Mouse (Mus musculus): ENCODE measurements around the gene Krt35. TPM values are rescaled to one million over a fixed set of nuclear protein-coding genes. Genes with fewer than 3 reads are reported as not detected.

The Krt35 gene
- polyA plus RNA-seq, 1 experiment from 2014 or later: not detected

- Histone ChIP-seq H3K4me1 (ENCODE audit: control insufficient read depth, insufficient read depth, low read length) (no peaks in the 10 kb centered on the region), H3K4me3 (ENCODE audit: low read depth, low read length) (no peak within 1 kb of the TSS), H3K9me3 (replicated peaks; ENCODE audit: control insufficient read depth, low read length, poor library complexity, severe bottlenecking) (no peaks in the 10 kb centered on the region), H3K27me3 (ENCODE audit: control insufficient read depth, insufficient read depth, low read depth, low read length) (no peaks in the 10 kb centered on the region), H3K36me3 (ENCODE audit: control insufficient read depth, insufficient read depth, low read length) (no peaks in the 10 kb centered on the region), H3K9ac (ENCODE audit: low read depth, low read length) (no peak within 1 kb of the TSS), H3K4me2 (ENCODE audit: low read length) (no peak within 1 kb of the TSS), H3K27ac (ENCODE audit: low read length) (no peak within 1 kb of the TSS)
- no peak for ATAC-seq
- 86% methylated on average over 3 of the region's 3 CpGs for whole genome bisulfite sequencing
These were observed 25.4 kb upstream of the Krt35 start, which contains the start of gene Krt13 for GRCm38 (mm10) chr11:100121466-100121865. Krt13 (minus strand) TSS chr11:100121566.

GRCm38 (mm10) chr11:100120331-100120730 lies 24.3 kb upstream of the Krt35 start:
- no peak overlapping the region for H3K4me3 ChIP-seq (ENCODE audit: low read depth, low read length)
- no peak overlapping the region for H3K27ac ChIP-seq (ENCODE audit: low read length)
- 92% methylated on average over 5 of the region's 5 CpGs for WGBS
- H3K27me3 ChIP-seq (ENCODE audit: control insufficient read depth, insufficient read depth, low read depth, low read length): no peaks in the 10 kb centered on the region
- H3K36me3 ChIP-seq (ENCODE audit: control insufficient read depth, insufficient read depth, low read length): no peaks in the 10 kb centered on the region
- no peak overlapping the region for H3K9ac ChIP-seq (ENCODE audit: low read depth, low read length)
- no peak overlapping the region for H3K4me2 ChIP-seq (ENCODE audit: low read length)
- no peaks in the 10 kb centered on the region for H3K9me3 ChIP-seq (replicated peaks; ENCODE audit: control insufficient read depth, low read length, poor library complexity, severe bottlenecking)
- ATAC-seq: no peak
- H3K4me1 ChIP-seq (ENCODE audit: control insufficient read depth, insufficient read depth, low read length): no peaks in the 10 kb centered on the region

GRCm38 (mm10) chr11:100113742-100114029 lies 17.6 kb upstream of the Krt35 start:
- Histone ChIP-seq H3K27me3 (ENCODE audit: control insufficient read depth, insufficient read depth, low read depth, low read length) (no peaks in the 10 kb centered on the region), H3K4me3 (ENCODE audit: low read depth, low read length) (no peak overlapping the region), H3K4me1 (ENCODE audit: control insufficient read depth, insufficient read depth, low read length) (no peaks in the 10 kb centered on the region), H3K9ac (ENCODE audit: low read depth, low read length) (no peak overlapping the region), H3K36me3 (ENCODE audit: control insufficient read depth, insufficient read depth, low read length) (no peaks in the 10 kb centered on the region), H3K4me2 (ENCODE audit: low read length) (no peak overlapping the region), H3K27ac (ENCODE audit: low read length) (no peak overlapping the region), H3K9me3 (replicated peaks; ENCODE audit: control insufficient read depth, low read length, poor library complexity, severe bottlenecking) (no peaks in the 10 kb centered on the region)
- 66% methylated on average over 2 of the region's 2 CpGs for WGBS
- no peak for ATAC-seq

GRCm38 (mm10) chr11:100112935-100113741 lies 17.1 kb upstream of the Krt35 start:
- Histone ChIP-seq H3K4me1 (ENCODE audit: control insufficient read depth, insufficient read depth, low read length) (no peaks in the 10 kb centered on the region), H3K27ac (ENCODE audit: low read length) (no peak overlapping the region), H3K9me3 (replicated peaks; ENCODE audit: control insufficient read depth, low read length, poor library complexity, severe bottlenecking) (no peaks in the 10 kb centered on the region), H3K36me3 (ENCODE audit: control insufficient read depth, insufficient read depth, low read length) (no peaks in the 10 kb centered on the region), H3K4me3 (ENCODE audit: low read depth, low read length) (no peak overlapping the region), H3K9ac (ENCODE audit: low read depth, low read length) (no peak overlapping the region), H3K27me3 (ENCODE audit: control insufficient read depth, insufficient read depth, low read depth, low read length) (no peaks in the 10 kb centered on the region), H3K4me2 (ENCODE audit: low read length) (no peak overlapping the region)
- 85% methylated on average over 11 of the region's 11 CpGs for WGBS
- no peak for ATAC-seq

- Histone ChIP-seq H3K9ac (ENCODE audit: low read depth, low read length) (no peak within 1 kb of the TSS), H3K4me3 (ENCODE audit: low read depth, low read length) (no peak within 1 kb of the TSS), H3K4me2 (ENCODE audit: low read length) (no peak within 1 kb of the TSS), H3K9me3 (replicated peaks; ENCODE audit: control insufficient read depth, low read length, poor library complexity, severe bottlenecking) (no peaks in the 10 kb centered on the region), H3K4me1 (ENCODE audit: control insufficient read depth, insufficient read depth, low read length) (no peaks in the 10 kb centered on the region), H3K27ac (ENCODE audit: low read length) (no peak within 1 kb of the TSS), H3K27me3 (ENCODE audit: control insufficient read depth, insufficient read depth, low read depth, low read length) (no peaks in the 10 kb centered on the region), H3K36me3 (ENCODE audit: control insufficient read depth, insufficient read depth, low read length) (no peaks in the 10 kb centered on the region)
- WGBS: 87% methylated on average over 6 of the region's 6 CpGs
- ATAC-seq: no peak
These were observed 9.6 kb upstream of the Krt35 start, which contains the start of gene Krt36 for GRCm38 (mm10) chr11:100105576-100106122. Krt36 (minus strand) TSS chr11:100105626.

GRCm38 (mm10) chr11:100102693-100103429 lies 6.8 kb upstream of the Krt35 start:
- no peaks in the 10 kb centered on the region for H3K36me3 ChIP-seq (ENCODE audit: control insufficient read depth, insufficient read depth, low read length)
- no peaks in the 10 kb centered on the region for H3K9me3 ChIP-seq (replicated peaks; ENCODE audit: control insufficient read depth, low read length, poor library complexity, severe bottlenecking)
- no peak overlapping the region for H3K27ac ChIP-seq (ENCODE audit: low read length)
- H3K4me3 ChIP-seq (ENCODE audit: low read depth, low read length): no peak overlapping the region
- H3K4me1 ChIP-seq (ENCODE audit: control insufficient read depth, insufficient read depth, low read length): no peaks in the 10 kb centered on the region
- no peak overlapping the region for H3K9ac ChIP-seq (ENCODE audit: low read depth, low read length)
- H3K27me3 ChIP-seq (ENCODE audit: control insufficient read depth, insufficient read depth, low read depth, low read length): no peaks in the 10 kb centered on the region
- ATAC-seq: no peak
- H3K4me2 ChIP-seq (ENCODE audit: low read length): no peak overlapping the region
- 65% methylated on average over 15 of the region's 15 CpGs for WGBS

GRCm38 (mm10) chr11:100100391-100100790 lies 4.3 kb upstream of the Krt35 start:
- Histone ChIP-seq H3K36me3 (ENCODE audit: control insufficient read depth, insufficient read depth, low read length) (no peaks in the 10 kb centered on the region), H3K4me2 (ENCODE audit: low read length) (no peak overlapping the region), H3K4me1 (ENCODE audit: control insufficient read depth, insufficient read depth, low read length) (no peaks in the 10 kb centered on the region), H3K4me3 (ENCODE audit: low read depth, low read length) (no peak overlapping the region), H3K9ac (ENCODE audit: low read depth, low read length) (no peak overlapping the region), H3K9me3 (replicated peaks; ENCODE audit: control insufficient read depth, low read length, poor library complexity, severe bottlenecking) (no peaks in the 10 kb centered on the region), H3K27me3 (ENCODE audit: control insufficient read depth, insufficient read depth, low read depth, low read length) (no peaks in the 10 kb centered on the region), H3K27ac (ENCODE audit: low read length) (no peak overlapping the region)
- WGBS: 87% methylated on average over 4 of the region's 4 CpGs
- no peak for ATAC-seq

GRCm38 (mm10) chr11:100097819-100098218 lies 1.8 kb upstream of the Krt35 start:
- no peak for ATAC-seq
- Histone ChIP-seq H3K9ac (ENCODE audit: low read depth, low read length) (no peak overlapping the region), H3K4me3 (ENCODE audit: low read depth, low read length) (no peak overlapping the region), H3K9me3 (replicated peaks; ENCODE audit: control insufficient read depth, low read length, poor library complexity, severe bottlenecking) (no peaks in the 10 kb centered on the region), H3K4me2 (ENCODE audit: low read length) (no peak overlapping the region), H3K4me1 (ENCODE audit: control insufficient read depth, insufficient read depth, low read length) (no peaks in the 10 kb centered on the region), H3K27me3 (ENCODE audit: control insufficient read depth, insufficient read depth, low read depth, low read length) (no peaks in the 10 kb centered on the region), H3K36me3 (ENCODE audit: control insufficient read depth, insufficient read depth, low read length) (no peaks in the 10 kb centered on the region), H3K27ac (ENCODE audit: low read length) (no peak overlapping the region)
- 72% methylated on average over 9 of the region's 9 CpGs for WGBS

Measured in midbrain, embryonic 16.5 days (tissue).